Mouse (Mus musculus) right cerebral cortex, postnatal 36 days (tissue): Measurements from ENCODE around the gene Btbd35f2.
"Not testable (repeated sequence)": the region's sequence is repeated elsewhere in the genome, so short reads cannot be mapped to it uniquely, and the experiment has no call there.

ENCODE experiments used
- DNase-seq, 2 experiments: peaks; one replicate each; pipeline ENCODE4 v3.0.0; 2022; ENCODE audit warnings: low spot score in 2 of 2, mixed read lengths in 1 of 2

Btbd35f2 gene

DNA sequence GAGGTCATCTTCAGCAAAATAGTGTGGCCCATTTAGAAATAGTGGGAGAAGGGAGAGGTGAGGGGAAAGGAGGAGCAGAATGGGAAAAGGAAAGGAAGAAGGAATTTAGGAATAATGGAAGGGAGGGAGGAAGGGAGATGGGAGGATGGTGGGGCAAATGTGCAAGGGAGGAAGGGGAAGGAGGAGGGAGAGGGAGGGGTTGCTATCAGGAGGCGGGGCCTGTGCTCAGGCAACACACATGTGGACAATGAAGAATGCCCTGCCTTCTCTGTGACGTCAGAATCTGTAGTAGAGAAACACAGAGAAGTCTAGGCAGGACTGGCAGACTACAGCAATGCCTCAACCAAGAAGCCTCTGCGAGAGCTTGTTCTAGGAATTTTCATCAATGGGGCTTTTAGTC lies at the start of gene Btbd35f2:
Btbd35f2 (plus strand) TSS at position 301 of the 400 bp plus-strand sequence.
- DNase-seq: not testable (repeated sequence)
